Mouse (Mus musculus) testis, adult 2 months (tissue): ENCODE results near the gene G430095P16Rik.

Experiments used
- CTCF ChIP-seq: fragments of 200-500 bp; IDR thresholded peaks from 2 replicates; pipeline ENCODE4 v1.5.1; 2012; ENCODE audit warnings: low read depth, mild to moderate bottlenecking, inconsistent platforms, low read length, moderate library complexity; ENCODE audit not compliant: control insufficient read depth, insufficient read depth, insufficient replicate concordance
- POLR2A ChIP-seq: fragments of 200-500 bp; IDR thresholded peaks from 2 replicates; pipeline ENCODE4 v1.6.1; 2012; ENCODE audit warnings: low read depth, mild to moderate bottlenecking, inconsistent platforms, low read length, moderate library complexity; ENCODE audit not compliant: control insufficient read depth

GRCm38 (mm10) chr8:84722530-84722849, 317 bp upstream of the G430095P16Rik start:
- no peak for TF ChIP-seq CTCF
- TF ChIP-seq POLR2A = no peak
